ENCODE assay signal across 20 mouse cellular contexts in the genomic region with DNA sequence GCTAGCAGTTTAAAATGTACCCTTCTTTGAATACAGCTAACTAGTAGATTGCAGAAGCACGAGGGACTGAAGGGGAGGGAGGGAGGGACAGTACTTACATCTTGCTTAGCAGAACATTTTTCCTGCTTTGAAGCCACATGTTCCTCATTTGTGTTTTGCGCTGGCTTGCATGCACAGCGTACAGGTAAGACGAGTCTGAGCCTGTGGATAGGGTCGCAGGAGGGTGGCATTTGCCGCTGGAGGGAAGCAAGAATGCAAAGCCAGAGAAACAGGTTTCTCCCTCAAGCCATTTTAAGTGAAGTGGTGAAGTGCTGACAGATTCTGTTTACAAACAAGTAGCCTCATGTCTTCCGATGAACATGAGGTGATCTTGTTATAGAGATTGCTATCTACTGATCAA.
DNase-seq lines count a peak whose midpoint lies in the region; ATAC-seq and TF ChIP-seq lines count a peak whose summit lies in the region.
"Had no signal": no experiment of that assay in that cellular context is flagged by ENCODE, and none has a peak within 500 bp of the region (broad histone marks: within the 10 kb centered on the region; RNA-seq: fewer than 3 reads in every experiment).

No protein-coding gene starts in this region.

- no peaks in the 10 kb centered on the region for H3K9me3 ChIP-seq in limb, embryonic 14.5 days (ENCODE audit: control insufficient read depth, low read length)
- no peaks in the 10 kb centered on the region for H3K9me3 ChIP-seq in limb, embryonic 10.5 days (replicated peaks)
- no peaks in the 10 kb centered on the region for H3K9me3 ChIP-seq in embryonic facial prominence, embryonic 10.5 days
- no peaks in the 10 kb centered on the region for H3K9me3 ChIP-seq in embryonic facial prominence, embryonic 14.5 days (ENCODE audit: control insufficient read depth, low read length)
- no peaks in the 10 kb centered on the region for H3K9me3 ChIP-seq in heart, embryonic 11.5 days (replicated peaks; ENCODE audit: control insufficient read depth, low read length)
- H3K9me3 ChIP-seq: embryonic facial prominence, embryonic 15.5 days; heart, embryonic 10.5 days had no signal

- DNase-seq in limb, embryonic 14.5 days (ENCODE audit: low spot score) = peak; percentile 35
- DNase-seq in limb, embryonic 10.5 days (ENCODE audit: low spot score) = no peak
- peak; percentile 29 for DNase-seq in embryonic facial prominence, embryonic 10.5 days (ENCODE audit: low spot score)
- peak; percentile 83 for DNase-seq in embryonic facial prominence, embryonic 14.5 days (ENCODE audit: low spot score)
- DNase-seq in thymus, adult 18-20 months = no peak
- DNase-seq: adrenal gland, adult 2 months; adrenal gland, postnatal 14 days; cerebellum, adult 11-12 months; cerebellum, adult 8-10 months; cerebellum, postnatal 36 days; gastrocnemius, postnatal 25 days; heart, adult 18-20 months had no signal

- H3K9ac ChIP-seq in limb, embryonic 14.5 days (ENCODE audit: low read depth, low read length, severe bottlenecking) = no peak overlapping the region
- no peak overlapping the region for H3K9ac ChIP-seq in embryonic facial prominence, embryonic 14.5 days (ENCODE audit: low read depth, low read length)
- H3K9ac ChIP-seq in heart, embryonic 11.5 days (ENCODE audit: low read depth, low read length) = no peak overlapping the region
- H3K9ac ChIP-seq: embryonic facial prominence, embryonic 15.5 days; forebrain, postnatal 0 days; hindbrain, embryonic 14.5 days had no signal

- no peak overlapping the region for H3K4me2 ChIP-seq in limb, embryonic 14.5 days (replicated peaks; ENCODE audit: low read depth, low read length, severe bottlenecking)
- H3K4me2 ChIP-seq in embryonic facial prominence, embryonic 14.5 days (ENCODE audit: low read depth, low read length) = no peak overlapping the region
- H3K4me2 ChIP-seq in heart, embryonic 11.5 days = no peak overlapping the region
- H3K4me2 ChIP-seq: embryonic facial prominence, embryonic 15.5 days; hindbrain, embryonic 14.5 days had no signal

- no peak overlapping the region for H3K4me3 ChIP-seq in limb, embryonic 14.5 days (replicated peaks; ENCODE audit: low read length)
- no peak overlapping the region for H3K4me3 ChIP-seq in limb, embryonic 10.5 days
- H3K4me3 ChIP-seq in embryonic facial prominence, embryonic 10.5 days = no peak overlapping the region
- no peak overlapping the region for H3K4me3 ChIP-seq in embryonic facial prominence, embryonic 14.5 days (ENCODE audit: low read depth, low read length)
- no peak overlapping the region for H3K4me3 ChIP-seq in heart, embryonic 11.5 days (ENCODE audit: low read depth, low read length)
- H3K4me3 ChIP-seq: embryonic facial prominence, embryonic 15.5 days; heart, embryonic 10.5 days had no signal

- no peaks in the 10 kb centered on the region for H3K36me3 ChIP-seq in limb, embryonic 14.5 days (ENCODE audit: control insufficient read depth, insufficient read depth, low read length)
- H3K36me3 ChIP-seq in limb, embryonic 10.5 days = no peaks in the 10 kb centered on the region
- no peaks in the 10 kb centered on the region for H3K36me3 ChIP-seq in embryonic facial prominence, embryonic 10.5 days (replicated peaks)
- H3K36me3 ChIP-seq in embryonic facial prominence, embryonic 14.5 days (ENCODE audit: control insufficient read depth, insufficient read depth, low read length) = no peaks in the 10 kb centered on the region
- no peaks in the 10 kb centered on the region for H3K36me3 ChIP-seq in heart, embryonic 11.5 days (ENCODE audit: control insufficient read depth, insufficient read depth, low read length)
- H3K36me3 ChIP-seq: embryonic facial prominence, embryonic 15.5 days; heart, embryonic 10.5 days had no signal

- no peaks in the 10 kb centered on the region for H3K4me1 ChIP-seq in limb, embryonic 14.5 days (ENCODE audit: control insufficient read depth, insufficient read depth, low read length)
- no peaks in the 10 kb centered on the region for H3K4me1 ChIP-seq in limb, embryonic 10.5 days
- H3K4me1 ChIP-seq in embryonic facial prominence, embryonic 10.5 days = 0 out of 2 replicates have a peak, but pooled peaks cover 8% of the 10 kb centered on the region
- H3K4me1 ChIP-seq in embryonic facial prominence, embryonic 14.5 days (ENCODE audit: control insufficient read depth, insufficient read depth, low read length) = no peaks in the 10 kb centered on the region; the same call in 1 of the 2 replicates
- no peaks in the 10 kb centered on the region for H3K4me1 ChIP-seq in heart, embryonic 11.5 days (ENCODE audit: control insufficient read depth, insufficient read depth, low read length)

- H3K27me3 ChIP-seq in limb, embryonic 14.5 days (ENCODE audit: control insufficient read depth, insufficient read depth, low read length) = no peaks in the 10 kb centered on the region
- no peaks in the 10 kb centered on the region for H3K27me3 ChIP-seq in limb, embryonic 10.5 days (ENCODE audit: low read depth, poor library complexity, severe bottlenecking)
- H3K27me3 ChIP-seq in embryonic facial prominence, embryonic 10.5 days (replicated peaks; ENCODE audit: low read depth, poor library complexity, severe bottlenecking) = no peaks in the 10 kb centered on the region
- H3K27me3 ChIP-seq in embryonic facial prominence, embryonic 14.5 days (replicated peaks; ENCODE audit: control insufficient read depth, insufficient read depth, low read length) = no peaks in the 10 kb centered on the region; the same call in 1 of the 2 replicates
- H3K27me3 ChIP-seq in heart, embryonic 11.5 days (ENCODE audit: control insufficient read depth, insufficient read depth, low read length) = no peaks in the 10 kb centered on the region

- WGBS in limb, embryonic 14.5 days = 34% methylated on average over 7 of the region's 7 CpGs
- 64% methylated on average over 7 of the region's 7 CpGs for WGBS in limb, embryonic 10.5 days
- 66% methylated on average over 7 of the region's 7 CpGs for WGBS in embryonic facial prominence, embryonic 10.5 days
- 36% methylated on average over 7 of the region's 7 CpGs for WGBS in embryonic facial prominence, embryonic 14.5 days
- WGBS in heart, embryonic 11.5 days (ENCODE audit: insufficient replicate concordance) = 66% methylated on average over 7 of the region's 7 CpGs

- ATAC-seq in limb, embryonic 14.5 days (ENCODE audit: low FRiP score, low read depth) = no peak
- peak; percentile 81 for ATAC-seq in embryonic facial prominence, embryonic 14.5 days (ENCODE audit: low read depth)
- ATAC-seq in heart, embryonic 11.5 days (replicated peaks; ENCODE audit: insufficient number of reproducible peaks, low FRiP score, low TSS enrichment) = no peak
- ATAC-seq: CD4-positive, CD25-positive, alpha-beta regulatory T cell, adult 4 months; inflammation-experienced regulatory T-cells, adult 6 months; intestine, embryonic 16.5 days had no signal

- TF ChIP-seq POLR2A in limb, embryonic 14.5 days (IDR thresholded peaks at IDR 0.05; ENCODE audit: borderline replicate concordance, extremely low read depth, insufficient read depth, insufficient read length) = no peak

- no peak overlapping the region for H3K27ac ChIP-seq in limb, embryonic 14.5 days (replicated peaks; ENCODE audit: low read depth, low read length)
- no peak overlapping the region for H3K27ac ChIP-seq in limb, embryonic 10.5 days
- no peak overlapping the region for H3K27ac ChIP-seq in embryonic facial prominence, embryonic 10.5 days (replicated peaks)
- no peak overlapping the region for H3K27ac ChIP-seq in embryonic facial prominence, embryonic 14.5 days (replicated peaks; ENCODE audit: low read depth, low read length)
- no peak overlapping the region for H3K27ac ChIP-seq in heart, embryonic 11.5 days (ENCODE audit: low read depth, low read length)
- H3K27ac ChIP-seq: embryonic facial prominence, embryonic 15.5 days; heart, embryonic 10.5 days had no signal

Comparison
In these comparisons a context has a peak if more than half of its experiments do, and no peak if none do; other contexts are left out.
1. DNase-seq: peak in limb, embryonic 14.5 days (single experiment), embryonic facial prominence, embryonic 10.5 days (single experiment) and embryonic facial prominence, embryonic 14.5 days (single experiment); none in limb, embryonic 10.5 days (single experiment) and thymus, adult 18-20 months (0 of 2).